Mouse (Mus musculus) G1E (cell line): ENCODE measurements around the gene Clybl. TPM values are rescaled to one million over a fixed set of nuclear protein-coding genes. Genes with fewer than 3 reads are reported as not detected.

Experiments used
- ATAC-seq: 2 replicates; pipeline ENCODE4 v1.8.0; 2016; ENCODE audit warnings: mild to moderate bottlenecking; ENCODE audit not compliant: insufficient number of reproducible peaks, poor library complexity, low FRiP score, severe bottlenecking; ENCODE audit errors: extremely low read depth
- DNase-seq: peaks from one replicate; pipeline ENCODE4 v3.0.0; 2012; ENCODE audit warnings: low spot score
- H3K27me3 ChIP-seq: 2 replicates; pipeline ENCODE4 v1.6.1; 2012; ENCODE audit warnings: mild to moderate bottlenecking, low read length, inconsistent platforms; ENCODE audit not compliant: insufficient read depth
- H3K36me3 ChIP-seq: replicated peaks from 2 replicates; pipeline ENCODE3; 2012; ENCODE audit warnings: mild to moderate bottlenecking, inconsistent platforms
- H3K4me1 ChIP-seq: 2 replicates; pipeline ENCODE4 v1.6.1; 2012; ENCODE audit warnings: low read depth, low read length, inconsistent platforms, mixed read lengths; ENCODE audit not compliant: insufficient read depth
- H3K4me3 ChIP-seq: 2 replicates; pipeline ENCODE4 v1.5.1; 2012; ENCODE audit warnings: low read depth, mild to moderate bottlenecking, inconsistent platforms, low read length, moderate library complexity, mixed read lengths
- H3K9me3 ChIP-seq: replicated peaks from 2 replicates; pipeline ENCODE4 v1.6.1; 2012; ENCODE audit warnings: inconsistent platforms
- CTCF ChIP-seq: IDR thresholded peaks from 2 replicates; pipeline ENCODE4 v1.5.1; 2012; ENCODE audit warnings: low read depth, low read length, inconsistent platforms, mixed read lengths
- GATA1 ChIP-seq: IDR thresholded peaks from 2 replicates; pipeline ENCODE4 v1.6.1; 2012; ENCODE audit warnings: borderline replicate concordance, low read length, inconsistent platforms, mixed read lengths
- GATA2 ChIP-seq: IDR thresholded peaks from 2 replicates; pipeline ENCODE4 v1.6.1; 2012; ENCODE audit warnings: low read depth, low read length, inconsistent platforms, borderline replicate concordance
- POLR2AphosphoS5 ChIP-seq: IDR thresholded peaks from 2 replicates; pipeline ENCODE4 v1.6.1; 2012; ENCODE audit warnings: low read depth, low read length, inconsistent platforms; ENCODE audit not compliant: insufficient replicate concordance
- TAL1 ChIP-seq: conservative IDR thresholded peaks from 2 replicates; pipeline ENCODE4 v1.6.1; 2012; ENCODE audit warnings: low read depth, low read length, inconsistent platforms, mixed read lengths
- polyA plus RNA-seq: library from polyadenylated mRNA; stranded (reverse); fragments of >175 nt; gene quantifications from 2 replicates; pipeline ENCODE4 v1.2.3, GENCODE M21; 2012
- total RNA-seq, 2 experiments: library from RNA; stranded (forward) in 1 of 2; stranded (reverse) in 1 of 2; fragments of 200-1000 nt in 1 of 2; fragments of >200 nt in 1 of 2; fragmentation: Nextera tagmentation in 1 of 2; gene quantifications; 2 replicates each; pipeline ENCODE4 v1.2.3; 2014 to 2017

The Clybl gene
- total and polyA plus RNA-seq, 3 experiments: 44.6 to 263 (median 45.1) TPM

- no peak overlapping the region for H3K4me3 ChIP-seq
- no peak for ATAC-seq
- no peaks in the 10 kb centered on the region for H3K4me1 ChIP-seq
- DNase-seq: no peak
- TF ChIP-seq TAL1: no peak
- TF ChIP-seq GATA1: no peak
- no peak for TF ChIP-seq GATA2
- TF ChIP-seq CTCF: no peak
- no peak for TF ChIP-seq POLR2AphosphoS5
- H3K36me3 ChIP-seq: peaks cover 20% of the 10 kb centered on the region
- H3K9me3 ChIP-seq: no peaks in the 10 kb centered on the region
- H3K27me3 ChIP-seq: no peaks in the 10 kb centered on the region
Observed at GRCm38 (mm10) chr14:122265214-122265613, 83.7 kb downstream of the Clybl start.

DNA sequence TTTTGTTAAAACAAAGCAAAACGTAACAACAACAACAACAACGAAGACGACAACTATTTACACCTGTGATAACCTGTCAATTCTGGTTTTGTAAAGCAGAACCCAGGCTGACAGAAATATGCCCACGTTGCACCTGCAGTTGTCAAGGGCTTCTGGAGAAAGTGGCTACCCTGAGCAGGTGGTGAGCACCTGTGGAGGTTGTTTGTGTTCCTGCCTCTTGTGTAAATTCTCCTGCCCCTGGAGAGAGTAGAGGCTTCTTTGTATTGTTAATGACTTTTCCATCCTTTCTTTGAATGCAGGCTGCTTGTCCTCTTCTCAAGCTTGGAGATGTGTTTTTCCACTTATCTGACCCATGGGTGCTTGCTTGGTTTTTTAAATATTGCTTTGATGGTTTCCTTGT lies 86.1 kb downstream of the Clybl start:
- DNase-seq (no peak), ATAC-seq (no peak)
- H3K4me3 ChIP-seq: no peak overlapping the region
- H3K9me3 ChIP-seq: no peaks in the 10 kb centered on the region
- H3K27me3 ChIP-seq: no peaks in the 10 kb centered on the region
- no peak for TF ChIP-seq POLR2AphosphoS5
- TF ChIP-seq GATA1: no peak
- no peak for TF ChIP-seq TAL1
- H3K4me1 ChIP-seq: no peaks in the 10 kb centered on the region
- peaks cover 25% of the 10 kb centered on the region for H3K36me3 ChIP-seq

DNA sequence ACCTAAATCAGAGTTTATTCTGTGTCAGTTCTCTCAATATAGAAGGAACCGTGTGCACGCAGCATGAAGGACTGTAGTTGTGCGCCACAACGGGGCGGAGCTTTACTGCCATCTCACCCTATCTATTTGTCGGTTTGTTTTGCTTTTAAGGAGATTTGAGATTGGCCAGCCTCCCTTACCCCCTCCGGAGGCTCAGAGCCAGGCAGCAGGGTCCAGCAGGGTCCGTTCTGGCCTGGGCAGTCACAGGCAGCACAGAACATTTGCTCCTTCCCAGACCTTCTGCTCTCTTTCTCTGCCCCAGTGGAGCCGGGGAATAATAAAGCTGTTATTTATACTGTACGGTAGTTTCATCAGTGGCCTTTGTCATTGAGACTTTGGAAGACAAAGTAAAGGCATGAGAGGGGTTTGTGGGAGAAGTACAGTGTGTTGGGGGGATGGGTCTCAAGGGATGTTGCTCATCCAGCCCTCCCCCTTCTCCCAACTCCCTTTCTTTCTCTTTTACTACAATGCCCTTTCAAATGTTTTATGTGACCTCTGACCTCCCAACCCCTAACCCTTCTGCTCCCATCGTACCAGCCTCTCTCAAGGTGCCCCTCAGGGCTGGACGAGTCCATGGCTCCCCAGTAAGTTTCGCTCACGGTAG lies 89.7 kb downstream of the Clybl start:
- TF ChIP-seq CTCF (no peak), POLR2AphosphoS5 (no peak), TAL1 (no peak), GATA1 (no peak), GATA2 (no peak)
- DNase-seq (no peak), ATAC-seq (no peak)
- Histone ChIP-seq H3K27me3 (no peaks in the 10 kb centered on the region), H3K4me1 (no peaks in the 10 kb centered on the region), H3K9me3 (no peaks in the 10 kb centered on the region), H3K36me3 (peaks cover 16% of the 10 kb centered on the region), H3K4me3 (no peak overlapping the region)

DNA sequence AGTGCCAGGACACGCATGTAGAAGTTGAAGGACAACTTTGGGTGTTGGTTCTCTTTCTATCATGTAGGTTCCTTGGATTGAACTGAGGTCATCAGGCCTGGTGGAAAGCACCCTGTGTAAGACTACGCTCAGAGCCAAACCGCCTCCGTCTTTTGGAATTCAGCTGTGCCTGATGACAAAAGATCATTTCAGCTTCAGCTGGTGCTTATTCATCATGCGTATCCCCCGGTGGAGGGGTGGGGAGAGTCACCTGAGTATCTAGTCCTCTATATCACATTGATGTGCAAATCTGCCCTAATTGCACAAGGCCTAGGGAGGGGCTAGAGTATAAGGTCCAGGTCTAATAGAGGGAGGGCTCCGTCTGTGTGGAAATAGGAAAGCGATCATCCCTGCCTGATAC lies 95.6 kb downstream of the Clybl start:
- no peak overlapping the region for H3K4me3 ChIP-seq
- H3K9me3 ChIP-seq: no peaks in the 10 kb centered on the region
- H3K27me3 ChIP-seq: no peaks in the 10 kb centered on the region
- H3K4me1 ChIP-seq: no peaks in the 10 kb centered on the region
- TF ChIP-seq GATA1: no peak
- TF ChIP-seq POLR2AphosphoS5: no peak
- no peak for TF ChIP-seq CTCF
- TF ChIP-seq GATA2: no peak
- no peak for TF ChIP-seq TAL1
- ATAC-seq (no peak), DNase-seq (no peak)
- peaks cover 25% of the 10 kb centered on the region for H3K36me3 ChIP-seq

- H3K4me3 ChIP-seq: no peak overlapping the region
- no peak for TF ChIP-seq POLR2AphosphoS5
- TF ChIP-seq GATA1: no peak
- no peak for TF ChIP-seq CTCF
- TF ChIP-seq TAL1: no peak
- no peak for TF ChIP-seq GATA2
- H3K27me3 ChIP-seq: no peaks in the 10 kb centered on the region
- H3K9me3 ChIP-seq: no peaks in the 10 kb centered on the region
- DNase-seq (no peak), ATAC-seq (no peak)
- no peaks in the 10 kb centered on the region for H3K4me1 ChIP-seq
- H3K36me3 ChIP-seq: peaks cover 33% of the 10 kb centered on the region
Observed at GRCm38 (mm10) chr14:122279462-122280308, 98.2 kb downstream of the Clybl start.

DNA sequence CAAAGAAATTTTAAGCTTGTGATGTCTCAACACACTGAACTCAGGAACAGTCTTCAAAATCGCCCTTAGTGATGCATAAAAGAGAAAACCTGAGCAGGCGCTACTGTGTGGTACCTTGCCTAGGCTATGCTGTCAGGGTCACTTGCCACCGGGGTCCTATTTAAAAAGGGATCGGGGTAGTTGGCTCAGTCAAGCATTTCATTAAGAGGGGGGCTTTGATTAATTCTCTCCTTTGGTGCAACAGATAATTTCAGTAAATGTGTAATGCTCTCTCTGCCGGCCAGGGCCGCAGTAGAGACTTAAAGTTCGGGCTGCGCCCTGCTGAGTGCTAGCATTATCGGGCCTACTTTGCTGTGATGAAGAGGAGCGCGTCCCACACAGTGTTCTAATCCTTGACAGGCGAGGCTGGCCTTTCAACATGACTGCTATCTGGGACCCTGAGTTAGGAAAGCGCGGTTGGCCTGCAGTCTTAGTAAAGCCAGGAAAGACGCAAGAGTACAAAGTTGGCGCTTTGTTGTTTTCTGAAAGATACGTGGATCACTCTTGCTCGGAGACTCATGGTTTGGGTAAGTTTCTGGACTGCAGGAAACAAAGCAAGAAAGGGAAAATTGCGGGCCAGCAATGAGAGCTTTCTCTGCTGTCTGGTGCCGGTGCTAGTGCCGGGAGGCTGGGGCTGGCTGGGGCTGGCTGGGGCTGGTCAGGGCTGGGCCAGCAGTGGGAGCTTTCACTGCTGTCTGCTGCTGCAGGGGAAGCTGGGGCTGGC lies 99.0 kb downstream of the Clybl start:
- TF ChIP-seq GATA2 (no peak), TAL1 (no peak), CTCF (no peak)
- H3K27me3 ChIP-seq: no peaks in the 10 kb centered on the region
- no peak overlapping the region for H3K4me3 ChIP-seq
- DNase-seq: no peak
- no peaks in the 10 kb centered on the region for H3K9me3 ChIP-seq
- no peaks in the 10 kb centered on the region for H3K4me1 ChIP-seq
- H3K36me3 ChIP-seq: peaks cover 31% of the 10 kb centered on the region
- no peak for ATAC-seq
